Mouse (Mus musculus): ENCODE measurements around the gene Ereg. TPM values are rescaled to one million over a fixed set of nuclear protein-coding genes. Genes with fewer than 3 reads are reported as not detected.

The Ereg gene
- total RNA-seq (2014; rRNA removed; ENCODE audit: low replicate concordance) = 0.34 TPM in 1 of 2 replicates, not detected in the other
- polyA plus RNA-seq (2015; fragmentation: Nextera tagmentation; extraction: Ambion mirVana) = 0.04 and 0.10 TPM in 2 replicates

GRCm38 (mm10) chr5:91074450-91074950, at the start of gene Ereg:
Ereg (plus strand) TSS chr5:91074622.
- H3K4me1 ChIP-seq (ENCODE audit: control insufficient read depth, insufficient read depth) = peaks cover 6% of the 10 kb centered on the region; the same call in 1 of the 2 replicates
- H3K4me2 ChIP-seq (ENCODE audit: low read depth, low read length) = peak within 1 kb of the TSS; percentile 67
- peak within 1 kb of the TSS; percentile 2 for H3K27ac ChIP-seq (ENCODE audit: low read depth)
- H3K9ac ChIP-seq (replicated peaks; ENCODE audit: low read depth, low read length) = no peak within 1 kb of the TSS
- TF ChIP-seq CTCF (IDR thresholded peaks at IDR 0.05; ENCODE audit: low read depth) (0 out of 2 replicates have a peak, but pooled peaks have one; percentile 12), EP300 (IDR thresholded peaks at IDR 0.05; ENCODE audit: low read depth) (no peak)
- WGBS = 1% methylated on average over 25 of the region's 25 CpGs
- ATAC-seq (ENCODE audit: insufficient read depth, low read depth) = peak; percentile 36; the same call in 1 of the 2 replicates
- DNase-seq (ENCODE audit: low spot score) = no peak
- H3K27me3 ChIP-seq (ENCODE audit: control insufficient read depth, insufficient read depth, low read length) = 0 out of 2 replicates have a peak, but pooled peaks cover 2% of the 10 kb centered on the region
- peak within 1 kb of the TSS; percentile 47 for H3K4me3 ChIP-seq (ENCODE audit: low read depth, low read length)
- H3K9me3 ChIP-seq (replicated peaks; ENCODE audit: control insufficient read depth, low read length) = no peaks in the 10 kb centered on the region
- H3K36me3 ChIP-seq (replicated peaks; ENCODE audit: control insufficient read depth, insufficient read depth, low read length) = no peaks in the 10 kb centered on the region

- TF ChIP-seq CTCF (IDR thresholded peaks at IDR 0.05; ENCODE audit: low read depth) (no peak), EP300 (IDR thresholded peaks at IDR 0.05; ENCODE audit: low read depth) (no peak)
- no peak within 1 kb of the TSS for H3K4me2 ChIP-seq (ENCODE audit: low read depth, low read length)
- DNase-seq (ENCODE audit: low spot score) = no peak
- H3K9ac ChIP-seq (replicated peaks; ENCODE audit: low read depth, low read length) = no peak within 1 kb of the TSS
- no peak for ATAC-seq (ENCODE audit: insufficient read depth, low read depth)
- 83% methylated on average over 6 of the region's 6 CpGs for WGBS
- H3K36me3 ChIP-seq (replicated peaks; ENCODE audit: control insufficient read depth, insufficient read depth, low read length) = no peaks in the 10 kb centered on the region
- no peaks in the 10 kb centered on the region for H3K4me1 ChIP-seq (ENCODE audit: control insufficient read depth, insufficient read depth)
- no peaks in the 10 kb centered on the region for H3K9me3 ChIP-seq (replicated peaks; ENCODE audit: control insufficient read depth, low read length)
- no peak within 1 kb of the TSS for H3K27ac ChIP-seq (ENCODE audit: low read depth)
- H3K4me3 ChIP-seq (ENCODE audit: low read depth, low read length) = no peak within 1 kb of the TSS
- no peaks in the 10 kb centered on the region for H3K27me3 ChIP-seq (ENCODE audit: control insufficient read depth, insufficient read depth, low read length)
Measured at GRCm38 (mm10) chr5:91027164-91027563, 47.3 kb upstream of the Ereg start, which contains the start of gene Epgn. Epgn (plus strand) TSS chr5:91027464.

GRCm38 (mm10) chr5:91027840-91028239, 46.6 kb upstream of the Ereg start:
- no peaks in the 10 kb centered on the region for H3K36me3 ChIP-seq (replicated peaks; ENCODE audit: control insufficient read depth, insufficient read depth, low read length)
- no peaks in the 10 kb centered on the region for H3K4me1 ChIP-seq (ENCODE audit: control insufficient read depth, insufficient read depth)
- ATAC-seq (ENCODE audit: insufficient read depth, low read depth) = no peak
- no peaks in the 10 kb centered on the region for H3K27me3 ChIP-seq (ENCODE audit: control insufficient read depth, insufficient read depth, low read length)
- H3K27ac ChIP-seq (ENCODE audit: low read depth) = no peak overlapping the region
- no peak overlapping the region for H3K4me2 ChIP-seq (ENCODE audit: low read depth, low read length)
- no peaks in the 10 kb centered on the region for H3K9me3 ChIP-seq (replicated peaks; ENCODE audit: control insufficient read depth, low read length)
- 54% methylated on average over 1 of the region's 1 CpGs for WGBS
- no peak for TF ChIP-seq EP300 (IDR thresholded peaks at IDR 0.05; ENCODE audit: low read depth)
- H3K9ac ChIP-seq (replicated peaks; ENCODE audit: low read depth, low read length) = no peak overlapping the region
- DNase-seq (ENCODE audit: low spot score) = no peak
- H3K4me3 ChIP-seq (ENCODE audit: low read depth, low read length) = no peak overlapping the region

GRCm38 (mm10) chr5:91030629-91031028, 43.8 kb upstream of the Ereg start:
- H3K27ac ChIP-seq (ENCODE audit: low read depth) = no peak overlapping the region
- H3K4me3 ChIP-seq (ENCODE audit: low read depth, low read length) = no peak overlapping the region
- DNase-seq (ENCODE audit: low spot score) (no peak), ATAC-seq (ENCODE audit: insufficient read depth, low read depth) (no peak)
- no peaks in the 10 kb centered on the region for H3K4me1 ChIP-seq (ENCODE audit: control insufficient read depth, insufficient read depth)
- no peak for TF ChIP-seq EP300 (IDR thresholded peaks at IDR 0.05; ENCODE audit: low read depth)
- TF ChIP-seq CTCF (IDR thresholded peaks at IDR 0.05; ENCODE audit: low read depth) = peak; percentile 27; the same call in 1 of the 2 replicates
- H3K9me3 ChIP-seq (replicated peaks; ENCODE audit: control insufficient read depth, low read length) = no peaks in the 10 kb centered on the region
- H3K27me3 ChIP-seq (ENCODE audit: control insufficient read depth, insufficient read depth, low read length) = no peaks in the 10 kb centered on the region
- H3K9ac ChIP-seq (replicated peaks; ENCODE audit: low read depth, low read length) = no peak overlapping the region
- no peaks in the 10 kb centered on the region for H3K36me3 ChIP-seq (replicated peaks; ENCODE audit: control insufficient read depth, insufficient read depth, low read length)
- 62% methylated on average over 2 of the region's 2 CpGs for WGBS
- no peak overlapping the region for H3K4me2 ChIP-seq (ENCODE audit: low read depth, low read length)

- Histone ChIP-seq H3K36me3 (replicated peaks; ENCODE audit: control insufficient read depth, insufficient read depth, low read length) (no peaks in the 10 kb centered on the region), H3K4me2 (ENCODE audit: low read depth, low read length) (no peak overlapping the region), H3K4me3 (ENCODE audit: low read depth, low read length) (no peak overlapping the region), H3K9me3 (replicated peaks; ENCODE audit: control insufficient read depth, low read length) (no peaks in the 10 kb centered on the region), H3K27me3 (ENCODE audit: control insufficient read depth, insufficient read depth, low read length) (no peaks in the 10 kb centered on the region), H3K9ac (replicated peaks; ENCODE audit: low read depth, low read length) (no peak overlapping the region), H3K27ac (ENCODE audit: low read depth) (no peak overlapping the region), H3K4me1 (ENCODE audit: control insufficient read depth, insufficient read depth) (0 out of 2 replicates have a peak, but pooled peaks cover 7% of the 10 kb centered on the region)
- DNase-seq (ENCODE audit: low spot score) (no peak), ATAC-seq (ENCODE audit: insufficient read depth, low read depth) (no peak)
- WGBS = 55% methylated on average over 2 of the region's 2 CpGs
- TF ChIP-seq EP300 (IDR thresholded peaks at IDR 0.05; ENCODE audit: low read depth) (no peak), CTCF (IDR thresholded peaks at IDR 0.05; ENCODE audit: low read depth) (no peak)
Measured at GRCm38 (mm10) chr5:91035341-91035740, 39.1 kb upstream of the Ereg start.

- no peak overlapping the region for H3K27ac ChIP-seq (ENCODE audit: low read depth)
- no peaks in the 10 kb centered on the region for H3K27me3 ChIP-seq (ENCODE audit: control insufficient read depth, insufficient read depth, low read length)
- no peaks in the 10 kb centered on the region for H3K9me3 ChIP-seq (replicated peaks; ENCODE audit: control insufficient read depth, low read length)
- 74% methylated on average over 4 of the region's 4 CpGs for WGBS
- no peak for TF ChIP-seq CTCF (IDR thresholded peaks at IDR 0.05; ENCODE audit: low read depth)
- no peak for TF ChIP-seq EP300 (IDR thresholded peaks at IDR 0.05; ENCODE audit: low read depth)
- H3K36me3 ChIP-seq (replicated peaks; ENCODE audit: control insufficient read depth, insufficient read depth, low read length) = no peaks in the 10 kb centered on the region
- no peak overlapping the region for H3K4me2 ChIP-seq (ENCODE audit: low read depth, low read length)
- ATAC-seq (ENCODE audit: insufficient read depth, low read depth) (no peak), DNase-seq (ENCODE audit: low spot score) (no peak)
- 0 out of 2 replicates have a peak, but pooled peaks cover 7% of the 10 kb centered on the region for H3K4me1 ChIP-seq (ENCODE audit: control insufficient read depth, insufficient read depth)
- no peak overlapping the region for H3K9ac ChIP-seq (replicated peaks; ENCODE audit: low read depth, low read length)
- no peak overlapping the region for H3K4me3 ChIP-seq (ENCODE audit: low read depth, low read length)
Measured at GRCm38 (mm10) chr5:91036628-91037027, 37.8 kb upstream of the Ereg start.
